Mouse (Mus musculus) spleen, adult 2 months (tissue): ENCODE measurements around the gene Tmem104. TPM values are rescaled to one million over a fixed set of nuclear protein-coding genes. Genes with fewer than 3 reads are reported as not detected.
A peak's percentile ranks its signal among the peaks of the same experiment; 100 is the strongest.

ENCODE experiments used
- DNase-seq, 2 experiments: peaks; one replicate each; pipeline versions ENCODE4 v3.0.0 to v3.0.0-alpha.2; 2012 to 2021; ENCODE audit warnings: low spot score in 2 of 2, low read depth in 1 of 2
- H3K27ac ChIP-seq: fragments of 200-500 bp; 2 replicates; pipeline ENCODE4 v1.5.1; 2012; ENCODE audit warnings: low read length, inconsistent platforms; ENCODE audit not compliant: insufficient read depth
- H3K27me3 ChIP-seq: fragments of 200-500 bp; 2 replicates; pipeline ENCODE4 v1.6.1; 2012; ENCODE audit warnings: mild to moderate bottlenecking, moderate library complexity, low read length, inconsistent platforms; ENCODE audit not compliant: control insufficient read depth, insufficient read depth
- H3K36me3 ChIP-seq: fragments of 200-500 bp; 2 replicates; pipeline ENCODE4 v1.6.1; 2012; ENCODE audit warnings: mild to moderate bottlenecking, low read length, inconsistent platforms; ENCODE audit not compliant: control insufficient read depth, insufficient read depth
- H3K4me1 ChIP-seq: fragments of 200-500 bp; 2 replicates; pipeline ENCODE4 v1.6.1; 2011; ENCODE audit warnings: inconsistent platforms; ENCODE audit not compliant: control insufficient read depth, insufficient read depth, insufficient read length
- H3K4me3 ChIP-seq: fragments of 200-500 bp; 2 replicates; pipeline ENCODE4 v1.5.1; 2011; ENCODE audit warnings: mild to moderate bottlenecking, inconsistent platforms; ENCODE audit not compliant: insufficient read depth, insufficient read length; ENCODE audit errors: extremely low read depth
- CTCF ChIP-seq: fragments of 200-500 bp; IDR thresholded peaks from 2 replicates; pipeline ENCODE4 v1.5.1; 2011; ENCODE audit warnings: mild to moderate bottlenecking, inconsistent platforms; ENCODE audit not compliant: insufficient read depth, insufficient read length, insufficient replicate concordance; ENCODE audit errors: extremely low read depth
- POLR2A ChIP-seq: fragments of 200-500 bp; IDR thresholded peaks from 2 replicates; pipeline ENCODE4 v1.6.1; 2011; ENCODE audit warnings: low read depth, low read length, inconsistent platforms
- WGBS: fragments of 180-500 bp; shearing (Covaris S2); methylation state at CpG from one replicate; pipeline ENCODE4 v1.1.7; 2018; 5-methylcytosine and 5-hydroxymethylcytosine counted together
- polyA plus RNA-seq: library from polyadenylated mRNA; depleted of rRNA; stranded (reverse); fragments of >200 nt; gene quantifications from 2 replicates; pipeline ENCODE4 v1.2.3, GENCODE M21; 2012

The Tmem104 gene
- polyA plus RNA-seq, 1 experiment: 16.5 TPM

DNA sequence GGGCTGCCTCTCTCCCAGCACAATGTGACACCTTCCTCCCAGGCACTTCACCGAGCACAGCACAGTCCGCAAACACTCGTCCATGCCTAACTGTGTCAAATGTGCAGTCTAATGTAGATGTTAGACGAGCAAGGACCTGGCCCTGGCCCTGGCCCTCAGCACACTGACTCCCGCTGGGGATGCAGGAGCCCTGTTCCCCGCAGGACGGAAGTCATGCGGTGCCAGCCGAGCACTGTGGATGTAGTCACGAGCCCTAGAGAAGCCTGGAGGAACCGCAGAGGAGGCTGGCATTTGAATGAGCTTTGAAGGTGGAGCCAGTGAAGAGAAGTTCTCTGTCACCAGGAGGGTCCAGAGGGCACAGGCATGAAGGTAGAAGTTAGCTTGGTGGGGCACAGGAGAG lies 36.2 kb downstream of the Tmem104 start:
- H3K27me3 ChIP-seq: no peaks in the 10 kb centered on the region
- 36% methylated on average over 11 of the region's 11 CpGs for WGBS
- no peak for DNase-seq
- peaks cover 19% of the 10 kb centered on the region; the same call in 1 of the 2 replicates for H3K4me1 ChIP-seq
- H3K4me3 ChIP-seq: no peak overlapping the region
- no peak overlapping the region for H3K27ac ChIP-seq
- TF ChIP-seq CTCF: no peak
- TF ChIP-seq POLR2A: no peak
- H3K36me3 ChIP-seq: no peaks in the 10 kb centered on the region

- peaks cover 19% of the 10 kb centered on the region; the same call in 1 of the 2 replicates for H3K4me1 ChIP-seq
- WGBS: 34% methylated on average over 6 of the region's 6 CpGs
- H3K27ac ChIP-seq: no peak overlapping the region
- no peak for DNase-seq
- H3K36me3 ChIP-seq: no peaks in the 10 kb centered on the region
- H3K4me3 ChIP-seq: no peak overlapping the region
- TF ChIP-seq POLR2A (no peak), CTCF (no peak)
- H3K27me3 ChIP-seq: no peaks in the 10 kb centered on the region
These were observed 36.6 kb downstream of the Tmem104 start for GRCm38 (mm10) chr11:115223877-115224276.

DNA sequence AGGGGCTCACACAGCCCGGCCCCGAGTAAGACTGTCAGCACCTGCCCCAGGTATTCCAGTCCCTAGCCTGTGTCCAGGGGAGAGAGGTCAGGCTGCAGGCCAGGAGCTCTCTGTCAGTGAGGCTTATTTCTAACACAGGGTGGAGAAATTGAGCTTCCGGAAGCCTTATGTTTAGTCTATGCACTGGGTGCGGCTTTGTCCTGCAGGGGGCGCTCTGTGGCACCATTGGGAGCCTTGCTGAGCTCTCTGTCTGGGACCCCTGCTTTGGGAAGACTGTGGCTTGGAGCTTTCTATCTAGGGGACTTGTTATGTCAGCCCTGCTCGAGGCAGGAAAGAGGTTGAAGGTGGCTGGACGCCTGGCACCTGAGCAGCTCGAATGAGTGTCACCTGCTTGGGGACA lies 37.6 kb downstream of the Tmem104 start:
- WGBS: 62% methylated on average over 8 of the region's 8 CpGs
- no peaks in the 10 kb centered on the region for H3K36me3 ChIP-seq

GRCm38 (mm10) chr11:115225301-115225700 lies 38.0 kb downstream of the Tmem104 start:
- TF ChIP-seq CTCF: no peak
- no peak for TF ChIP-seq POLR2A
- 94% methylated on average over 6 of the region's 6 CpGs for WGBS
- peaks cover 24% of the 10 kb centered on the region; the same call in 1 of the 2 replicates for H3K4me1 ChIP-seq
- H3K36me3 ChIP-seq: no peaks in the 10 kb centered on the region
- H3K27me3 ChIP-seq: no peaks in the 10 kb centered on the region
- H3K4me3 ChIP-seq: no peak overlapping the region
- DNase-seq: no peak
- H3K27ac ChIP-seq: no peak overlapping the region

More for the DNA sequence above, 37.6 kb downstream of the Tmem104 start:
- DNase-seq: peak in 1 of 2 experiments; percentile 27
- H3K4me1 ChIP-seq: peaks cover 21% of the 10 kb centered on the region; the same call in 1 of the 2 replicates
- TF ChIP-seq CTCF (peak; percentile 51; the same call in 1 of the 2 replicates), POLR2A (no peak)
- H3K27ac ChIP-seq: no peak overlapping the region
- no peaks in the 10 kb centered on the region for H3K27me3 ChIP-seq
- no peak overlapping the region for H3K4me3 ChIP-seq

- Histone ChIP-seq H3K4me1 (peaks cover 30% of the 10 kb centered on the region; the same call in 1 of the 2 replicates), H3K36me3 (no peaks in the 10 kb centered on the region), H3K27me3 (no peaks in the 10 kb centered on the region), H3K27ac (peak overlapping the region; percentile 70), H3K4me3 (no peak overlapping the region)
- no peak for TF ChIP-seq CTCF
- no peak for TF ChIP-seq POLR2A
- 52% methylated on average over 14 of the region's 14 CpGs for WGBS
- DNase-seq: no peak
These were observed 39.7 kb downstream of the Tmem104 start for GRCm38 (mm10) chr11:115226811-115227491.

- Histone ChIP-seq H3K27ac (no peak overlapping the region), H3K4me3 (no peak overlapping the region), H3K27me3 (no peaks in the 10 kb centered on the region), H3K36me3 (no peaks in the 10 kb centered on the region), H3K4me1 (peaks cover 36% of the 10 kb centered on the region; the same call in 1 of the 2 replicates)
- TF ChIP-seq POLR2A (no peak), CTCF (no peak)
- 83% methylated on average over 12 of the region's 12 CpGs for WGBS
- no peak for DNase-seq
These were observed 40.4 kb downstream of the Tmem104 start for GRCm38 (mm10) chr11:115227640-115228039.

- no peak for DNase-seq
- Histone ChIP-seq H3K4me1 (peaks cover 41% of the 10 kb centered on the region; the same call in 1 of the 2 replicates), H3K27ac (no peak overlapping the region), H3K27me3 (no peaks in the 10 kb centered on the region), H3K4me3 (no peak overlapping the region), H3K36me3 (no peaks in the 10 kb centered on the region)
- TF ChIP-seq POLR2A: no peak
- TF ChIP-seq CTCF: no peak
- 68% methylated on average over 7 of the region's 7 CpGs for WGBS
These were observed 41.1 kb downstream of the Tmem104 start for GRCm38 (mm10) chr11:115228430-115228829.
